Mouse (Mus musculus): ENCODE data around the gene Uqcc2.

Gene Uqcc2

DNA sequence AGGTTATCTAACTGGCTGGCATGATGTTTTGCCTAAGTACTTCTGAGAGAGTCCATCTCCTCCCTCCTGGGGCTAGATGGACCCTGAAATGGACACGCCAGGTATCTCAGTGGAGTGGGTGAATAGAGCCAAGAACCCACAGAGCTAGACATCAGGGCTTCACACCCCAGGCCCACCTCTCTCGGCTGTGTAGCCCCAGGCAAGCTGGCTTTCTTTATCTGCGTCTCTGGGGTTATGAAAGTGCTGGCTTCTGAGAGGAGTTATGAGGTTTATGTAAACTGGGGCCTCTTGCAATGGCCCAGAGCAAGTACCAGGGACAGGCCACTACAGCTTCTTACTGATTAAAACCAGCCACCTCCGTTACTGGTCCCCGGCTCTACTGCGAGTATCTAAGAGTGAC, 21.2 kb upstream of the Uqcc2 start:
- DNase-seq (ENCODE audit: low read depth, low spot score): no peak

GRCm38 (mm10) chr17:27154256-27154655, 20.5 kb upstream of the Uqcc2 start:
- no peak for DNase-seq (ENCODE audit: low read depth, low spot score)

DNA sequence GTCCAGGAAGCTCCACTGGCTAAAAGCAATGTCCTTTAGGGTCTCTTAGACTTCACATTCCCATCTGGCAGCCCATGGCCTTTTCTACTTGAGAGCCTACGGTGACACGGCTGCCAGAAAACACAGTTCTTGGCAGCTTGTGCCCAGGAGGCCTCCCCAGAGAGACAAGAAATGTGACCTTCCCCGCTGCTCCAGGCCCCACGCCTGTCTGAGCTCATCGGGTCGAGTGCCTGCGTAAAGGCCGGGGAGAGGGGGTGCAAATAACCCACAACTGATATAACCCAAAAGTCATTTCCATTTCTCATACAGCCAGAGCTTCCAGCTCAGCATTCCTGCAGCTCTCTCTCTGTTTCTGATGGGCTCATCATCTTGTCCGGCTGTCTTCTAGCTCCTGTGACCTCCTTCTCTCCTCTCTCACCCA, 20.1 kb upstream of the Uqcc2 start:
- no peak for DNase-seq (ENCODE audit: low read depth, low spot score)

DNA sequence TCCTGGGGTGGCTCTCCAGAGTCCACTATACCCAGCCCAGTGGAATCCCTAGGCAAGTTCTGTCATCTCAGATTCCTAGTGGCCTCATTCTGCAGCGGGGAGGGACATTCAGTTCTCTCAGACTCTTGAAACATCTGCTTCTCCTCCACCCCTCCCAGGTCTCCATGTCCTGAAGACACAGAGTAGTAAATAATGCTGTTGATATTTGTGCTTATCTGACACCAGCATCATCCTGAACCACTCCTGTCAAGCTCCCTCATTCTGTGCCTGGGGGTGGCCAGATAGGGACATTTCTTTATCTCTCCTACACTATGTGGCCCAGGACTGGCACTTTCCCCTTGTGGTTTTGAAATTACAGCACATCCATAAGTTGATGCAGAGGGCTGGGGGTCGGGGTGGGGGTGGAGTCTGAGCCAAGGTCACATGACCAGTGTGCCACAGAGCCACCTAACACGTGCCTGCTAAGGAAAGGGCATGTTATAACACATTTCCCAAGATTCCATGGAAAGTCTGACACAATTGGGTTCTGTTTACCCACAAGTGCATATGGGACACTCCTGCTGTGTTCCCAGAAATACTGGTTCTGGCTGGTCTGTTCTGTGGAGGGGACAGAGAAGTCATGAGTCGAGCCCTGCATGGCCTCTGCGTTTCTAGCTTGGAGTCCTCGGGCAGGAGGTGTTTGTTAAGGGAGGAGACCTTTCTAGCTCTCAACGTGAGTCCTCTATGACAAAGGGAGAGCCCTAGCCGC, 19.4 kb upstream of the Uqcc2 start:
- no peak for DNase-seq (ENCODE audit: low read depth, low spot score)

DNA sequence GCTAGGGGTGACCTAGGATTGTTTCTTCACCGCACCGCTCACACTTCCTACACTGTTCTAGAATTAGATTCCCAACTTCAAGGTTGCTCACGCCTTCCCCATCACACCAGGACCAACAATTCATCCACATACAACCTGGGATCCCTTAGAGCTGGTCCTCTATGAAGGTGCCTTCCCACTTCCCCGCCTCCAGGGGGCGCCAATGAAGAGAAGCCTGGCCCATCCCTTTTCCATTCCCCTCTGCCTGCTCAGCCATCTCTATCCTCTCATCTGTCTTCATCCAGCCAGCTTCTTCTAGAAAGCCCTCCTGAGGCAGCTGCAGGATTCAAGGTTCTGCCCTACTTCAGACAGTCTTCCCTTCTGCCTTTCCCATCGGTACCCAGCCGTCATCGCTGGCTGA, 17.7 kb upstream of the Uqcc2 start:
- peak; percentile 56 for DNase-seq (ENCODE audit: low read depth, low spot score)

DNA sequence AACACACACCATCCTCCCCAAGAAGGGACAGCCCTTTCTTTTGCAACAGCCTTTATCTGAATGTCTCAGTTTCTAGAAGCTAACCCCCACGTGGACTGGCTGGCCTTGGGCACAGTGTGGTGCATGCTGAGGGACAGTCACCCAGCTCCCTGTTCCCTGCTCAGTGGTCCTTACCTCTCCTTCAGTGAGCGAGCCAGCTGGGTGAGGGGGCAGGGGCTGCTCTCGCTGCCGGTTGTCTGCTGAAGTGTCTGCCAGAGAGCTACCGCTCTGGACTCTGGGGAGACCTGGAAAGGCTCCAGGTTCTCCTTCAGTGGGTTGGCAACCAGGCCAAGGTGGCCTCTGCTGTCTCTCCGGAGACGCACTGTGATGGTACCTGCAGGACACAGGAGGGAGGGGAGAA, 17.2 kb upstream of the Uqcc2 start:
- no peak for DNase-seq (ENCODE audit: low read depth, low spot score)

DNA sequence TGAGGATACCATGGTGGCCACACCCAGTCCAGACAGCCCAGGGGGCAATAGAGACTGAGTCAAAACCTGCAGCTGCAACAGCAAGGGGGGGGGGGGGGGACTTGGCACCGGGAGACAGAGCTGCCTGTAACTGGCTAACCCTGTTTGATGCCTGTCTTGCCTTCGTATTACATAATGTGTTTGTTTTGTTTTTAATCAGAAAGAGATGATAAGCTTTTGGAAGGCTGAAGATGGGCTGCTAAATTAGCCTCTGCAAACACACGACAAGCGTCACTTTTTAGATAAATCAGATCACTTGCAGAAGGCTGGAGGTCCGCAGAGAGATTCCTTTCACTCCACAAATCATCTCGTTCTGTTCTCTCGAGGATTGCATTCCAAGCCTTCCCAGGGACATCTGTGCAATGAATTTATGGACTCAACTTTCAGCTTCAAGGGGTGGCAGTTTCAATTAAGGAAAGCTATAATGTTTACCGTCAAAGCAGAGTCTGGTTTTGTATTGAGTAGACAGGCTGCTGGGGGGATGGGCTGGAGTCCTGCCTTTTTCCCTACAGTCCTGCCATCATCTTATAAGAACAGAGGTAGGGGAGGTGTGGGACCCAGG, 12.7 kb upstream of the Uqcc2 start:
- DNase-seq (ENCODE audit: low read depth, low spot score): no peak

DNA sequence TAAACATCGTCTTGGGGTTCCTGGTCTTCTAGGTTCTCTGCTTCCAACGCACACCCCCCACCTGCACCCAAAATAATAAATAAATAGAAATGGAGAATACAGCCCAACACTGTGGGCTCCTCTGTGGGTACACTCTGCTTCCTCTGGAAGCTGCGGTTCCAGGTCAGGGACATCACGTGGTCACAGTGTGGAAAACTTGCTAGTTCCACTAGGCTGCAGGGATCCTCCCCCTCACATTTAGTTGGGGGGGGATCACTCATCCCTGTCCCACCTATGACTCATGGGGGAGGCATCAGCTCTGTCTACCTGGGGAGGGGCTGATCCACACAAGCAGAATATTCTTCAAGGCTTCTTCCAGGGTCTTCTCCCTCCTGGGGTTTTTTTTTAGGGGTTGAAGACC, 10.4 kb upstream of the Uqcc2 start:
- DNase-seq (ENCODE audit: low read depth, low spot score): no peak

GRCm38 (mm10) chr17:27141971-27142450, 8.3 kb upstream of the Uqcc2 start:
- DNase-seq (ENCODE audit: low read depth, low spot score): no peak

GRCm38 (mm10) chr17:27140262-27140661, 6.5 kb upstream of the Uqcc2 start:
- DNase-seq (ENCODE audit: low read depth, low spot score): no peak

DNA sequence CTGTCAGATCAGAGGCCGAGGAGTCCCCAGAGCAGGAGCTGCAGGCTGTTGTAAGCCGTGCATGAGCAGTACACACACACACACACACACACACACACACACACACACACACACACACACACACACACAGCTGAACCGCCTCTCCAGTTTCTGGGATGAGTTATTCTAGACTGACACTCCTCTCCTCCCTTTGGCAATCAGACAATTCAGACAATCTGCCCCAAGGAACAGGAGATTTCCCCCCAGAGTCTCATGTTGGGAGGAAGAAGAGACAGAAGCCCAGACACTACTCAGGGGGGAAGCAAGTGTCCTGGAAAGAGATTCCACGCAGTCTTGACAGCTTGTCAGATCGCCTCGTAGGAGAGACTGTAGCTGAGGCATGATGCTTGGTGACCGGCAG, 5.6 kb upstream of the Uqcc2 start:
- no peak for DNase-seq (ENCODE audit: low read depth, low spot score)

- DNase-seq (ENCODE audit: low read depth, low spot score): no peak
These were observed 4.7 kb upstream of the Uqcc2 start for GRCm38 (mm10) chr17:27138396-27138795.

- peak; percentile 53 for DNase-seq (ENCODE audit: low read depth, low spot score)
These were observed 999 bp upstream of the Uqcc2 start for GRCm38 (mm10) chr17:27134715-27135114.

DNA sequence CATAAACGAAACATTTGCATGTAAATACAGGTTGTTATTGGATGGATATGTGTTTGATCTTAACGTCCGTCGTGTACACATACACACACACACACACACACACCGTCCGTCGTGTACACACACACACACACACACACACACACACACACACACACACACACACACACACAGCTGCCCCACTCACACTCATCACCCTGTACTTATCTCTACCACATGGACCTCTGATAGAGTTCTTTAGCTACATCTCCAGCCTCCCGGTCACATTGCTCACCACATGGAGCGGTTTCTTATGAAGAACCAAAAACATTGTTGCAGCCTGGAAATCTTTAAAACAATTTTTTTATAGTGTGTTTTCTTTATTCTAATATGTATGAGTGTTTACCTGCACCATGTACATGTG, 471 bp upstream of the Uqcc2 start:
- DNase-seq (ENCODE audit: low read depth, low spot score): no peak

DNA sequence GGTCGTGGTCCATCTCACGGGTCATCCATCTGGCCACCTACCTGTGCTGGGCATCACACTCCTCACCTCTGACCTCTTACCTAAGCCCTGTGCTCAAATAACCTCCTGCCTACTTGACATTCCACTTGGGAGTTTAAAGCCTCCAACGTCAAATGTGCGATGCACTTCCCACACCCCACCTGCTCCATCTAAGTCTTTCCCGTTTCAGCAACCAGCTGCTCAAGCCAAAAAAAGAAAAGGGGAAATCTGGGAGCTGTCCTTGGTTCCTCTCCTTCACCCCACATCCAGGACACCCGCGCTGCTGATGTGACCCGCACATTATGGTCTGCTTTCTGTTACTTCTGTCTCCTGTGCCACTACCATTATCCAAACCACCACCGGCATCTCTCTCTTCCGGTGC, 1.5 kb downstream of the Uqcc2 start:
- no peak for DNase-seq (ENCODE audit: low read depth, low spot score)

- DNase-seq (ENCODE audit: low read depth, low spot score): no peak
These were observed 2.5 kb downstream of the Uqcc2 start for GRCm38 (mm10) chr17:27131240-27131665.

GRCm38 (mm10) chr17:27130246-27130645, 3.5 kb downstream of the Uqcc2 start:
- DNase-seq (ENCODE audit: low read depth, low spot score): no peak

DNA sequence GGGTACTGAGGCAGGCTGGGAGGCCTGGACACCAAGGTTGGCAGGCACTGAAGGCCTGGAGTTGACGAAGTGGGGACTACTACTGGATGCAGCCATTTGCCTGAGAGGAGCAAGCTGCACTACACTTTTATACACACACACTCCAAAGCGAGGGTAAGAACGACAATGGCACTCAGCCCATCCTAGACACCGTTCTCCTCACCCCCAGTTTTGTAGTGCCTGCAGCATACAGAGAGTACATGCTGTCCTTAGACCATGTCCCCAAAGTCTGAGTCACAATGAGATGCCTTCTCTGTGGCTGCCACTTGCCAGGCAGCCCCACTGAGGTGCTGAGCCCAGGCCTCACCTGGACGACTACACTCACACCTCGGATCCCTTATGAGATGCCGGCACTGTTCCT, 3.9 kb downstream of the Uqcc2 start:
- DNase-seq (ENCODE audit: low read depth, low spot score): no peak

DNA sequence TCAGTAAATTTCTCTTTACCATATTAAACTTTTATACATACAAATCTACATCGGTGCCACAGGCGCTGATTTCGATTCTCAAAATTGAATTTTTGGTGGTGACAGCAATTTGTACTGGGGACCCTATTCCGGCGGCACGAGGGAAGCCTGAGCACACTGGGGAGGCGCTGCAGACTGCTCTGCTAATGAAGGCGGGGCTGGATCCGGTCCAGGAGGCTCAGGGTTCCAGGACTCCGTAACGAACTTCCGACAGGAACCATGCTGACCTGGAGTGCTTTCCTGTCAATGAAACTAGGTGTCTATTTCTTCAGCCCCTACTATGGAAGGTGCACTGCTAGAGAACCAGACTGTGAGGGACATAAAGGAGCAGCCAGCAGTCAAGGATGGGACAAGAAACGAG, 4.4 kb downstream of the Uqcc2 start:
- no peak for DNase-seq (ENCODE audit: low read depth, low spot score)

- DNase-seq (ENCODE audit: low read depth, low spot score): no peak
These were observed 5.5 kb downstream of the Uqcc2 start for GRCm38 (mm10) chr17:27128189-27128588.

DNA sequence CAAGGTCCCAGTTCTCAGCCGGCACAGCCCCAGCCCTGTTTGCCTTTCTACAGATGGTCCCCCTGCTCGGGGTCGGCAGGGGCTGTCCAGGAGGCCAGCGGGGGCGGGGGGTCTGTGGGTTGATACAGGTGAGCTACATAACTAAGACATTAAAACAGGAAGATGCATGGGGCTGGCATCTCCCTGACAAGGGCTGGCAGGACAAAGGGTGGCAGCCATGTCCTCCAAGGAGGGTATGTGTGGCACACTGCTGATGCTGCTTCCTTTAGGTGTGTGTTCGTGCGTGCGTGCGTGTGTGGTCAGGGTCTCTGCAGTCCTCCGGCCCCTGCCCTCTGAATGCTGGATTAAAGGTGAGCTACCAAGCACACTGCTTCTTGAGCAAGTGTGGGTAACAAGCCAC, 6.7 kb downstream of the Uqcc2 start:
- DNase-seq (ENCODE audit: low read depth, low spot score): no peak

- DNase-seq (ENCODE audit: low read depth, low spot score): no peak
These were observed 8.0 kb downstream of the Uqcc2 start for GRCm38 (mm10) chr17:27125669-27126202.

DNA sequence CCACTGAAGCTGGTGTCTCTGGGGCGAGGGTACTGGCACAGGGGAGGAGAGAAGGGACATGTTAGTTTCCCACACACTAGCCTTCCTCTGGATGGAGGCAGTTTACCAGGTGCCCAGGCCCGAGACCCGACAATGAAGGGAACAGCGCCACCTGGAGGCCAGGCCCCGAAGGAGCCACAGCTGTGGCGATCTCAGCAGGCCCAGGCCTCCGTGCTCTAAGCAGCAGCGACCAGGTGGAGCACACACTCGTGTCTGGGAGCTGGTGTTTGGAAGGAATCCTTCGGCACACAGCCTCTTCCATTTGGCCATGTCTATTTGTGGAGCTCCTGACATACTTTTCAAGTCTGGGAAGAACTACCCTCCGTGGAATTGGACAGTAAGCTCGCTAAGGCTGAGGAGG, 8.5 kb downstream of the Uqcc2 start:
- peak; percentile 77 for DNase-seq (ENCODE audit: low read depth, low spot score)

Data from R1 (cell line).